Mouse (Mus musculus): Measurements from ENCODE around the gene Cryge. TPM values are rescaled to one million over a fixed set of nuclear protein-coding genes. Genes with fewer than 3 reads are reported as not detected.

Cryge gene
- polyA plus RNA-seq, 1 experiment from 2014 or later: not detected

- no peaks in the 10 kb centered on the region for H3K9me3 ChIP-seq (ENCODE audit: low read length)
- H3K4me1 ChIP-seq (ENCODE audit: insufficient read depth): no peaks in the 10 kb centered on the region
- 51% methylated on average over 2 of the region's 2 CpGs for WGBS (ENCODE audit: insufficient replicate concordance)
- no peak overlapping the region for H3K27ac ChIP-seq (ENCODE audit: low read depth)
- DNase-seq (no peak), ATAC-seq (no peak)
- no peak overlapping the region for H3K9ac ChIP-seq (replicated peaks)
- H3K4me3 ChIP-seq (ENCODE audit: low read depth, low read length): no peak overlapping the region
- no peak overlapping the region for H3K4me2 ChIP-seq (ENCODE audit: low read depth, low read length)
- no peaks in the 10 kb centered on the region for H3K36me3 ChIP-seq (replicated peaks; ENCODE audit: insufficient read depth, low read length)
- no peak for TF ChIP-seq EP300 (IDR thresholded peaks at IDR 0.05; ENCODE audit: low read depth)
- TF ChIP-seq CTCF (IDR thresholded peaks at IDR 0.05; ENCODE audit: low read depth): no peak
- H3K27me3 ChIP-seq (ENCODE audit: insufficient read depth, low read length): no peaks in the 10 kb centered on the region
Measured at GRCm38 (mm10) chr1:65037542-65037941, 13.4 kb downstream of the Cryge start.

- Histone ChIP-seq H3K9ac (replicated peaks) (no peak overlapping the region), H3K36me3 (replicated peaks; ENCODE audit: insufficient read depth, low read length) (no peaks in the 10 kb centered on the region), H3K4me2 (ENCODE audit: low read depth, low read length) (no peak overlapping the region), H3K4me1 (ENCODE audit: insufficient read depth) (no peaks in the 10 kb centered on the region), H3K4me3 (ENCODE audit: low read depth, low read length) (no peak overlapping the region), H3K27ac (ENCODE audit: low read depth) (no peak overlapping the region), H3K9me3 (ENCODE audit: low read length) (no peaks in the 10 kb centered on the region), H3K27me3 (ENCODE audit: insufficient read depth, low read length) (no peaks in the 10 kb centered on the region)
- TF ChIP-seq EP300 (IDR thresholded peaks at IDR 0.05; ENCODE audit: low read depth) (no peak), CTCF (IDR thresholded peaks at IDR 0.05; ENCODE audit: low read depth) (no peak)
- 39% methylated on average over 3 of the region's 3 CpGs for WGBS (ENCODE audit: insufficient replicate concordance)
- ATAC-seq: no peak
- no peak for DNase-seq
Measured at GRCm38 (mm10) chr1:65035513-65035912, 15.4 kb downstream of the Cryge start.

- no peak within 1 kb of the TSS for H3K4me3 ChIP-seq (ENCODE audit: low read depth, low read length)
- DNase-seq (no peak), ATAC-seq (no peak)
- no peak within 1 kb of the TSS for H3K27ac ChIP-seq (ENCODE audit: low read depth)
- no peaks in the 10 kb centered on the region for H3K27me3 ChIP-seq (ENCODE audit: insufficient read depth, low read length)
- TF ChIP-seq CTCF (IDR thresholded peaks at IDR 0.05; ENCODE audit: low read depth): no peak
- TF ChIP-seq EP300 (IDR thresholded peaks at IDR 0.05; ENCODE audit: low read depth): no peak
- no peaks in the 10 kb centered on the region for H3K4me1 ChIP-seq (ENCODE audit: insufficient read depth)
- H3K9ac ChIP-seq (replicated peaks): no peak within 1 kb of the TSS
- no peaks in the 10 kb centered on the region for H3K36me3 ChIP-seq (replicated peaks; ENCODE audit: insufficient read depth, low read length)
- no peak within 1 kb of the TSS for H3K4me2 ChIP-seq (ENCODE audit: low read depth, low read length)
- no peaks in the 10 kb centered on the region for H3K9me3 ChIP-seq (ENCODE audit: low read length)
Measured at GRCm38 (mm10) chr1:65032641-65033040, 18.3 kb downstream of the Cryge start, which contains the start of gene Akr1cl. Akr1cl (minus strand) TSS chr1:65032759.

- Histone ChIP-seq H3K4me2 (ENCODE audit: low read depth, low read length) (no peak overlapping the region), H3K9me3 (ENCODE audit: low read length) (no peaks in the 10 kb centered on the region), H3K27me3 (ENCODE audit: insufficient read depth, low read length) (no peaks in the 10 kb centered on the region), H3K4me3 (ENCODE audit: low read depth, low read length) (no peak overlapping the region), H3K4me1 (ENCODE audit: insufficient read depth) (no peaks in the 10 kb centered on the region), H3K36me3 (replicated peaks; ENCODE audit: insufficient read depth, low read length) (no peaks in the 10 kb centered on the region), H3K9ac (replicated peaks) (no peak overlapping the region), H3K27ac (ENCODE audit: low read depth) (no peak overlapping the region)
- WGBS (ENCODE audit: insufficient replicate concordance): 72% methylated on average over 9 of the region's 9 CpGs
- ATAC-seq (no peak), DNase-seq (no peak)
- TF ChIP-seq EP300 (IDR thresholded peaks at IDR 0.05; ENCODE audit: low read depth) (no peak), CTCF (IDR thresholded peaks at IDR 0.05; ENCODE audit: low read depth) (no peak)
Measured at GRCm38 (mm10) chr1:65028206-65028605, 22.7 kb downstream of the Cryge start.

- TF ChIP-seq EP300 (IDR thresholded peaks at IDR 0.05; ENCODE audit: low read depth) (no peak), CTCF (IDR thresholded peaks at IDR 0.05; ENCODE audit: low read depth) (no peak)
- H3K27ac ChIP-seq (ENCODE audit: low read depth): no peak overlapping the region
- no peak for DNase-seq
- H3K4me1 ChIP-seq (ENCODE audit: insufficient read depth): no peaks in the 10 kb centered on the region
- no peaks in the 10 kb centered on the region for H3K9me3 ChIP-seq (ENCODE audit: low read length)
- H3K27me3 ChIP-seq (ENCODE audit: insufficient read depth, low read length): no peaks in the 10 kb centered on the region
- no peak for ATAC-seq
- H3K36me3 ChIP-seq (replicated peaks; ENCODE audit: insufficient read depth, low read length): no peaks in the 10 kb centered on the region
- WGBS (ENCODE audit: insufficient replicate concordance): 82% methylated on average over 4 of the region's 4 CpGs
- no peak overlapping the region for H3K4me3 ChIP-seq (ENCODE audit: low read depth, low read length)
- no peak overlapping the region for H3K9ac ChIP-seq (replicated peaks)
- H3K4me2 ChIP-seq (ENCODE audit: low read depth, low read length): no peak overlapping the region
Measured at GRCm38 (mm10) chr1:65012726-65013125, 38.2 kb downstream of the Cryge start.

- WGBS (ENCODE audit: insufficient replicate concordance): 12% methylated on average over 9 of the region's 9 CpGs
- ATAC-seq: peak; percentile 56
- TF ChIP-seq CTCF (IDR thresholded peaks at IDR 0.05; ENCODE audit: low read depth): peak; percentile 97
- TF ChIP-seq EP300 (IDR thresholded peaks at IDR 0.05; ENCODE audit: low read depth): no peak
Measured at GRCm38 (mm10) chr1:65010153-65010552, 40.8 kb downstream of the Cryge start.

GRCm38 (mm10) chr1:65005575-65005974 is 45.4 kb downstream of the Cryge start:
- Histone ChIP-seq H3K4me2 (ENCODE audit: low read depth, low read length) (no peak overlapping the region), H3K4me1 (ENCODE audit: insufficient read depth) (no peaks in the 10 kb centered on the region), H3K9ac (replicated peaks) (no peak overlapping the region), H3K27me3 (ENCODE audit: insufficient read depth, low read length) (no peaks in the 10 kb centered on the region), H3K27ac (ENCODE audit: low read depth) (no peak overlapping the region), H3K36me3 (replicated peaks; ENCODE audit: insufficient read depth, low read length) (no peaks in the 10 kb centered on the region), H3K4me3 (ENCODE audit: low read depth, low read length) (no peak overlapping the region), H3K9me3 (ENCODE audit: low read length) (no peaks in the 10 kb centered on the region)
- TF ChIP-seq CTCF (IDR thresholded peaks at IDR 0.05; ENCODE audit: low read depth) (no peak), EP300 (IDR thresholded peaks at IDR 0.05; ENCODE audit: low read depth) (no peak)
- ATAC-seq: no peak
- no peak for DNase-seq
- WGBS (ENCODE audit: insufficient replicate concordance): 70% methylated on average over 6 of the region's 6 CpGs

More at GRCm38 (mm10) chr1:65010153-65010552, 40.8 kb downstream of the Cryge start:
- no peaks in the 10 kb centered on the region for H3K4me1 ChIP-seq (ENCODE audit: insufficient read depth)
- H3K9me3 ChIP-seq (ENCODE audit: low read length): no peaks in the 10 kb centered on the region
- H3K36me3 ChIP-seq (replicated peaks; ENCODE audit: insufficient read depth, low read length): no peaks in the 10 kb centered on the region
- no peak overlapping the region for H3K9ac ChIP-seq (replicated peaks)
- no peak overlapping the region for H3K4me3 ChIP-seq (ENCODE audit: low read depth, low read length)
- H3K27ac ChIP-seq (ENCODE audit: low read depth): no peak overlapping the region
- no peak overlapping the region for H3K4me2 ChIP-seq (ENCODE audit: low read depth, low read length)
- H3K27me3 ChIP-seq (ENCODE audit: insufficient read depth, low read length): no peaks in the 10 kb centered on the region
- peak; percentile 68 for DNase-seq
